Mouse (Mus musculus) kidney, postnatal 36 days (tissue): ENCODE measurements at regions not wholly inside any gene's neighbourhood (a gene's known extent, or its start where the extent isn't known, plus 50 kb on each side); places are given as distances from the start of the nearest gene placed in this dataset.

Experiments used
- DNase-seq, 2 experiments: peaks; one replicate each; pipeline ENCODE4 v3.0.0; 2021 to 2022; ENCODE audit warnings: mixed read lengths in 2 of 2

DNA sequence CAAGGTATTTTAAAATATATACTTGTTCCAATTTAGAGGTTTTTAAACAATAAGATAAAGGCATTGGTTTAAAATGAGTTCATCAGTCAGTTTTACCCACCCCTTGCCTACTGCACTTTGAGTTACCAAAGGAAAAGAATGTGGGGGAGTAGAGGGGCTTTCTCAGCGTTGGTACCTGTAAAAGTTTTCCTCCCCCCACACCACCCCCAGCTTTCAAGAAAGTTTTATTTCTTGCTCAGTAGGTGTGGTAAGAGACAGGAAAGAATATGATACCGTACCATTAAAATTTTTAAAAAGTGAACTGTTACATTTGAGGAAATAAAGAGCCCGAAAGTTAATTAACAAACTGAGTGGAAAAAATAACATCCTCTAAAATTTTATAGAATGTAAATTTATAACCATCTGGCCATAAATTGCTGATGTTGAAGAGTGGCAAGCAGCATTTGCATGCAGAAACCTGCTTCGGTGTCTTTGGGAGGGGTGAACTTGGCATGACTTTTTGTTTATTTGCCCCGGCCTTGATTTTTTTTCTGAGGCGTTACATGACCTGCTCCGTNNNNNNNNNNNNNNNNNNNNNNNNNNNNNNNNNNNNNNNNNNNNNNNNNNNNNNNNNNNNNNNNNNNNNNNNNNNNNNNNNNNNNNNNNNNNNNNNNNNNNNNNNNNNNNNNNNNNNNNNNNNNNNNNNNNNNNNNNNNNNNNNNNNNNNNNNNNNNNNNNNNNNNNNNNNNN lies 346.1 kb downstream of the Tfec start:
- DNase-seq = no peak

- DNase-seq = no peak
These were observed 347.1 kb downstream of the Tfec start for GRCm38 (mm10) chr6:16551131-16551530.

DNA sequence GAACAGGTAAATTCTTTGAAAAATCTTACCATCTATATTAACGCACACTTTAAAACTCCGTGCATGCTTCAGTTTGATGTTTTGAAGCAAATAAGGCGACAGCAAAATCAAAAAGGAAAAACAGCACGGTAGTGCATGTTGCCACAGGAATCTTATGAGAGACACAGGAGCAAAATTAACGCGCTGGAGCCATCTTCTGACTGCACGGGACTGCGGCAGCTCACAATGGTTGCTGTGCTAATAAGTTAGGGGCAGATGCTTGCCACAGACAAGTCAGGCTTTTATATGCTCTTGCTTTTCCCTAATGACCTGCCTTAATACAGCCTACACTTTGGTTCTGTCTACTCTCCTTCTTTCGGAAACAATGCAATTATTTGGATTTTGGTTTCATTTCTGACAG lies 347.8 kb downstream of the Tfec start:
- DNase-seq = peak; percentile 28 to 70

DNA sequence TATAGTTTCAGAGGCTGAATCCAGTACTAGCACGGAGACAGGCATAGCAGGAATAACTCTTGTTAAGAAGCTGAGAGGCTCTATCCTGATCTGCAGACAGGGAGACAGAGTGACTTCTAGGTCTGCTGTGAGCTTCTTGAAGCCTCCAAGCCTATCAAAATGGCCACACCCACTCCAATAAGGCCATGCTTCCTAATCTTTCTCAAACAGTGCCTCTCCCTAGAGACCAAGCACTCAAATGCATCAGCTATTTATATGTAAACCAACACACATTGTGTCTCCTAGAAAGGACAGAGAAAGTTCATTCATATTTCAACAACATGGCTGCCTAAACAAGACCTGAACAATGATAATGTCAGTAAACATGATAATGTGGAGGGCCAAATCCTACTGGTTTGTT lies 384.2 kb downstream of the Tfec start:
- no peak for DNase-seq

DNA sequence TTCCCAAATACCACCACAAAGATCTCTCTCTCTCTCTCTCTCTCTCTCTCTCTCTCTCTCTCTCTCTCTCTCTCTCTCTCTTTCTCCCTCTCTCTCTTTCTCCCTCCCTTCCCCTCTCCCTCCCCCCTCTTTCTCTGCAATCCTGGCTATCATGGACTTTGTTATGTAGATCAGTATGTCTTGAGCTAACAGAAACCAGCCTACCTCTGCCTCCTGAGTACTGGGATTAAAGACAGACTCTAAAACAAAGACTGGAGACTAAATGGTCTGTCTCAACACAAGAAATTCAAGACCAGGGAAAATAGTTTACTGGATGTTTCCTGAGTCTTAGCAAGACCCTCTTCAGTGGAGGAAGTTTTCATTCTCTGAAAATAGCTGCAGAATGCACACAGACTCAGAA lies 384.7 kb downstream of the Tfec start:
- no peak for DNase-seq

GRCm38 (mm10) chr6:16503836-16504235 lies 394.4 kb downstream of the Tfec start:
- DNase-seq = peak; percentile 29 to 85

DNA sequence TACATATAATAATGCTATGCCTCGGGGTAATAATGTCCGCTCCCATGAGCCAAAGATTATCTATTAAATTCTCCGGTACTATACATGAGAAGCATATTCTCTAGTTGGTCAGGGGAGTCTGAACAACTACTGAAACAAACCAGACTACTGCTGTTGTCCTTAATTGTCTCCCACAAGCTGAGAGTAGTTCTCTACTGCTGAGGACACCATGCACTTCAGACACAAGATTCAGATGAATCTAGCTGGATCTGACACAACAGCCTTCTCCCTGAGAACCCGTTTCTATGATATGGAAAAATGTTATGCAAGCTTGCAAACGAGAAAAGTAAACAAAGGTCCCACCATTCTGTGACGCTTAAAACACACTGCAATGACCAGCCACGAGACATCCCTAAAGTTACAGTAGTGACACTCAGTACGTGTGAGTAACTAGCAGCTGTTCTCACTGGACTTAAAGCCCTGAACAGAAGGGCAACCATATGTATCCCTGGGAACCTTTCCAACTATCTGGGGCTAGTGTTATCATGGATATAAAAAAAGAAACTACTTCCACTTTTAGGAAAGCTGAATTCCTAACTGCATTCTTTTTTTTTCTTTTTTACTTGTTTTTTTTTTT lies 411.1 kb downstream of the Tfec start:
- no peak for DNase-seq

- no peak for DNase-seq
These were observed 414.9 kb downstream of the Tfec start for GRCm38 (mm10) chr6:16483295-16483694.

DNA sequence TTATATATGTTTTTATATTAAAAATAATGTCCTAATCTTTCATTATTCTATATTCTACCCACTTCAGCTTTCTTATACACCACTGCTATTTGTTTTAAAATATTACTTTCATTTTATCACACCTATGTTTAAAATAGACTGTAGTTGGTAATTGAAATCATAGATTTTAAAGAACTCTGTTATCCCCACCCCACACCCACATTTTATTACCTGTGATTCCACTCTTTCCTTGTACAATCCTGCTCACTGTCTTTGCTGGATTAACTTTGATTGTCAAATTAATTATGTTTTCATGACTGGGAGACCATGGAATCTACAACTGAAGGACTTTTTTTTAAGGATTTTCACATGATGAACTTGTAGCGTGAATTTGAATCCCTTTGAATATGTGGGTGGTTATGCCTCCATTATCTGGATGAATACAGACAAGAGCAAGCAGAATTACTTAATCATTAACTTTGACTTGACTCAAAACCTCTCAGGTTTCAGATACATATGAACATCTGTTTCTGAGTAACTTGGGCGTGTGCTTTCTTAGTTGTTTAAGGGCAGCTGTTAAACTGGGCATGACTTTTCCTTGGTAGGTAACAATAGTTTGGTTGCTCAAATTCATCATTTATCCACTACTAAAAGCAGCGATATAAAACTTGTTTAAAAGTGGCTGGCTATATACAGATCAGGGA lies 429.4 kb downstream of the Tfec start:
- DNase-seq = no peak

GRCm38 (mm10) chr6:16458279-16458678 lies 440.0 kb downstream of the Tfec start:
- DNase-seq = no peak
